Mouse (Mus musculus) bone marrow macrophage, adult 2 months (primary cell): ENCODE measurements at regions not wholly inside any gene's neighbourhood (a gene's known extent, or its start where the extent isn't known, plus 50 kb on each side); places are given as distances from the start of the nearest gene placed in this dataset.

Experiments used
- H3K27ac ChIP-seq: 2 replicates; pipeline ENCODE4 v1.5.1; 2012; ENCODE audit warnings: low read depth, low read length; ENCODE audit not compliant: insufficient read depth
- H3K4me1 ChIP-seq: 2 replicates; pipeline ENCODE4 v1.6.1; 2012; ENCODE audit warnings: low read length; ENCODE audit not compliant: control insufficient read depth, insufficient read depth
- H3K4me3 ChIP-seq: 2 replicates; pipeline ENCODE4 v1.5.1; 2012; ENCODE audit warnings: mild to moderate bottlenecking, low read length, moderate library complexity; ENCODE audit not compliant: insufficient read depth
- CTCF ChIP-seq: IDR thresholded peaks from 2 replicates; pipeline ENCODE4 v1.5.1; 2012; ENCODE audit warnings: low read depth, mild to moderate bottlenecking, low read length, moderate library complexity
- POLR2A ChIP-seq: IDR thresholded peaks from 2 replicates; pipeline ENCODE4 v1.6.1; 2012; ENCODE audit warnings: mild to moderate bottlenecking, low read depth, low read length, borderline replicate concordance

GRCm38 (mm10) chr12:58423581-58423980 is 154.5 kb upstream of the Clec14a start:
- H3K4me1 ChIP-seq: no peaks in the 10 kb centered on the region
- no peak overlapping the region for H3K27ac ChIP-seq
- H3K4me3 ChIP-seq: no peak overlapping the region
- TF ChIP-seq POLR2A (no peak), CTCF (no peak)

- H3K27ac ChIP-seq: no peak overlapping the region
- H3K4me3 ChIP-seq: no peak overlapping the region
- TF ChIP-seq CTCF (no peak), POLR2A (no peak)
- H3K4me1 ChIP-seq: no peaks in the 10 kb centered on the region
Observed at GRCm38 (mm10) chr12:58401904-58402303, 132.8 kb upstream of the Clec14a start.

GRCm38 (mm10) chr12:58360258-58360657 is 91.2 kb upstream of the Clec14a start:
- H3K4me3 ChIP-seq: no peak overlapping the region
- TF ChIP-seq POLR2A (no peak), CTCF (no peak)
- H3K4me1 ChIP-seq: no peaks in the 10 kb centered on the region
- H3K27ac ChIP-seq: no peak overlapping the region

GRCm38 (mm10) chr12:58334163-58334562 is 65.1 kb upstream of the Clec14a start:
- Histone ChIP-seq H3K4me1 (no peaks in the 10 kb centered on the region), H3K4me3 (no peak overlapping the region), H3K27ac (no peak overlapping the region)
- TF ChIP-seq POLR2A (no peak), CTCF (no peak)

GRCm38 (mm10) chr12:58329913-58330312 is 60.8 kb upstream of the Clec14a start:
- TF ChIP-seq CTCF (no peak), POLR2A (no peak)
- Histone ChIP-seq H3K27ac (no peak overlapping the region), H3K4me3 (no peak overlapping the region), H3K4me1 (no peaks in the 10 kb centered on the region)

DNA sequence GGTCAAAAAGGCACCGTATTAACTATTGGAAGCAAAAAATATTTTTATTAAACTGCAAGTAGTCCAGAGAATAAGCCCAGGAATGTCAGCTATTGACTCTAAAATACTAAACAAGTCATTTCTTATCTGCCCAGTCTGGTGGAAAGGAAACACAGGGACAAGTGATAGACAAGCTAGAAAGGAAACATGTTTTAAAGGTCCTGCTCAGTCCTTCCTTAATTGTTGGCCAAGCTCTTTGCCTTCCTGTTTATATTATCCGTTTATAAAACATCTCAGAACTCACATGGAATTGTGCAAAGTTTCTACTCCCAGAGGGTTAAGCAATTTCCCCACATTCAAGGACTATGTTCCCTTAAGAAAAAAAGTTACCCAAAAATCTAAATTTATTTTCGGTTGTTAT is 54.9 kb upstream of the Clec14a start:
- no peak for TF ChIP-seq POLR2A
- no peak for TF ChIP-seq CTCF
- Histone ChIP-seq H3K4me1 (no peaks in the 10 kb centered on the region), H3K4me3 (no peak overlapping the region), H3K27ac (no peak overlapping the region)
